Mouse (Mus musculus) hindbrain, embryonic 16.5 days (tissue): ENCODE measurements around the gene Slmap. TPM values are rescaled to one million over a fixed set of nuclear protein-coding genes. Genes with fewer than 3 reads are reported as not detected.

Source experiments
- ATAC-seq: fragments of 200-750 bp; cut with Nextera tagmentation; 2 replicates; pipeline ENCODE4 v1.8.0; 2017; ENCODE audit warnings: moderate TSS enrichment, moderate library complexity
- H3K27ac ChIP-seq: fragments of 300-500 bp; sonication (generic); 2 replicates; pipeline ENCODE4 v1.5.1; 2014; ENCODE audit warnings: low read depth, mild to moderate bottlenecking, control low read depth, low read length, moderate library complexity
- H3K27me3 ChIP-seq: fragments of 300-500 bp; sonication (generic); replicated peaks from 2 replicates; pipeline ENCODE4 v1.6.1; 2014; ENCODE audit warnings: low read length; ENCODE audit not compliant: control insufficient read depth, insufficient read depth
- H3K36me3 ChIP-seq: fragments of 300-500 bp; sonication (generic); 2 replicates; pipeline ENCODE4 v1.6.1; 2014; ENCODE audit warnings: mild to moderate bottlenecking, low read length, moderate library complexity, mixed read lengths; ENCODE audit not compliant: control insufficient read depth, insufficient read depth
- H3K4me1 ChIP-seq: fragments of 300-500 bp; sonication (generic); 2 replicates; pipeline ENCODE4 v1.6.1; 2014; ENCODE audit warnings: low read depth, low read length; ENCODE audit not compliant: control insufficient read depth, insufficient read depth
- H3K4me2 ChIP-seq: fragments of 300-500 bp; sonication (generic); 2 replicates; pipeline ENCODE4 v1.6.1; 2014; ENCODE audit warnings: mild to moderate bottlenecking, low read length, control low read depth, moderate library complexity
- H3K4me3 ChIP-seq: fragments of 300-500 bp; sonication (generic); 2 replicates; pipeline ENCODE4 v1.5.1; 2014; ENCODE audit warnings: mild to moderate bottlenecking, low read length, control low read depth, moderate library complexity
- H3K9ac ChIP-seq: fragments of 300-500 bp; sonication (generic); 2 replicates; pipeline ENCODE4 v1.6.1; 2014; ENCODE audit warnings: low read depth, mild to moderate bottlenecking, control low read depth, low read length, moderate library complexity
- H3K9me3 ChIP-seq: fragments of 300-500 bp; sonication (generic); 2 replicates; pipeline ENCODE4 v1.6.1; 2014; ENCODE audit warnings: mild to moderate bottlenecking, low read length, moderate library complexity; ENCODE audit not compliant: control insufficient read depth
- WGBS: fragments of 180-500 bp; shearing (Covaris S2); extraction: QIAGEN DNeasy Blood & Tissue Kit; methylation state at CpG from one replicate; pipeline ENCODE4 v1.1.7; 2014; 5-methylcytosine and 5-hydroxymethylcytosine counted together
- polyA plus RNA-seq: library from polyadenylated mRNA; unstranded; fragments of >200 nt; fragmentation: Nextera tagmentation; extraction: Ambion mirVana; gene quantifications from 2 replicates; pipeline ENCODE4 v1.2.1, GENCODE M21; 2015

Gene Slmap
- polyA plus RNA-seq, 1 experiment from 2014 or later = 11.4 TPM

DNA sequence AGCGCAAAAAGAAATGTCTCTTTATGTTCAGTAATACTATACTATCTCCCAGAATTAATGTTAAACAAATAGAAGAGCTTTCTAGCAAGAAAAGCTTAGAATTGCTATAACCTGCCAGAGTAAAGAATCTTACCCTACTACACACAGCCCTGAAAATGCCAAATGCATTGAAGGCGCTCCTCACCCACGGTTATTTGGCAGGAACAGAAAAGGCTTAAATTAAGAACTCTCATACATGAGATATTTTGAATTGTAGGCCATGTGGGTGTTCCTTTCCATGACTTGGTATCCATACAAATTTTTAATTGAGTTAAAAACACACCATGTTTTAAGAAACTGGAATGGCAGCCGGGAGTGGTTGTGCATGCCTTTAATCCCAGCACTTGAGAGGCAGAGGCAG is 4.5 kb upstream of the Slmap start:
- no peak overlapping the region for H3K4me3 ChIP-seq
- H3K4me2 ChIP-seq = no peak overlapping the region
- 94% methylated on average over 4 of the region's 4 CpGs for WGBS
- no peaks in the 10 kb centered on the region for H3K9me3 ChIP-seq
- no peaks in the 10 kb centered on the region for H3K27me3 ChIP-seq
- no peaks in the 10 kb centered on the region for H3K4me1 ChIP-seq
- H3K27ac ChIP-seq = no peak overlapping the region
- ATAC-seq = no peak
- H3K36me3 ChIP-seq = no peaks in the 10 kb centered on the region
- H3K9ac ChIP-seq = no peak overlapping the region

DNA sequence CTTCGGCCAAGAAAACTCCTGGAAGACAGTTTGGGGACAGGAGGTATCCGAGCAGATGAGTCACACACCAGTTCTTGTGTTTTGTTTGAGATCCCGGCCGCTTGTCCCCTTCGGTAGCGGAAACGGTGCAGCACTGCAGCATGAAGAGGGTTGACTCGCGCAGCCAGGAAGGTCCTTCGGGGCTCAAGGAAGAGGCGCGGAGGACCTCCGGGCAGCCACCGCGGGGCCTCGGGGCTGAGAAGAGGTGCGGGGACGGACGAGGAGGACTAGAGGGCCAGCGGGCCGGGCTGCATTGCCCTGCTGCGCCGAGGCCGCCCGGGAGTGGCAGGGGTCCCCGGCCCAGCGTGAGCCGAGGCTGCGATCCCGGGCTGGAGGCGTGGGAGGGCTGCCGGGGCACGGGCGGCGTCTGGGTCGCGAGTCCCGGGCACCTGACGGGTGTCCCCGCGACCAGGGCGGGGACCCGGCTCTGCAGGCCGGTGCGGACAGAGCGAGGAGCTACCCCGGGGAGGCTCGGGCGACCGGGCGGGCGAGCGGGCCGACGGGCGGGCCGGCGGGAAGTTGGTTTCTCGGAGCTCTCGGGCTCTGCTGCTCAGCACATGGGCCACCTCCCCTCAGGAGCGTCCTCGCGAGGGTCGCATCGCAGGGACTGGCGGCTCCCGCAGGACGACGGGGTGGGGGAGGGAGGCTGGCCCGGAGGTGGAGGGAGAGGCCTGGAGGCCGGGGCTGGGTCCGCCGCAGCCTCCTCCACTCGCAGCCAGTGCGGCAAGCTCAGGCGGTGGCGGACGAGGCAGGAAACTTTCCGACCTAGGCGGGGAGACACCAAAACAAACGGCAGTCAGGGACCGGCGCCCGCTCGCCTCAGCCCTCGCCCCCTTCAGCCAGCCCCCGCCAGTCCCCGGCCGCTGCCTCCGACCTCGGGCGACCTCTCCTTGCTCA is 642 bp downstream of the Slmap start:
- Histone ChIP-seq H3K36me3 (no peaks in the 10 kb centered on the region), H3K9me3 (no peaks in the 10 kb centered on the region), H3K4me2 (peak overlapping the region; percentile 89), H3K9ac (peak overlapping the region; percentile 81), H3K27me3 (no peaks in the 10 kb centered on the region), H3K4me3 (peak overlapping the region; percentile 72), H3K27ac (peak overlapping the region; percentile 93), H3K4me1 (peaks cover 27% of the 10 kb centered on the region)
- peak; percentile 81 for ATAC-seq
- under 1% methylated on average over 52 of the region's 92 CpGs for WGBS

DNA sequence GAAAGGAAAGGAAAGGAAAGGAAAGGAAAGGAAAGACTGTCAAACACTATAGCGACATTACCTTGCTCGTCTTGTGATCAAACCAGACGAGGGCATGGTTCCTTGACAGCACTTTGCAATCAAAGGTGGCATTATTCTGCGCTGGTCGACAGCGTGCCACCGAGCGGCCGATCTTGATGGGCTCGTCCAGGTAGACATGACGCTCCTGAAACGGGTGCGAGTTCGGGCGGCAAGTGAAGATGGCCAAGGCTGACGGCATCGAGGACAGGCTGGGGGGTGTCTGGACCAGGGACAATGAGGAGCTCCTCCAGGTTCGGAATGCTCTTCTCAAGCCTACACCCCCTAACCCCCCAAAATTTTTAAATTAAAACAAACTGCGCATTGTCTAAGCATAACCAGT is 1.5 kb downstream of the Slmap start:
- no peaks in the 10 kb centered on the region for H3K36me3 ChIP-seq
- WGBS = 15% methylated on average over 19 of the region's 19 CpGs
- H3K4me2 ChIP-seq = peak overlapping the region; percentile 89
- peak overlapping the region; percentile 72 for H3K4me3 ChIP-seq
- peak overlapping the region; percentile 81 for H3K9ac ChIP-seq
- H3K4me1 ChIP-seq = peaks cover 29% of the 10 kb centered on the region
- H3K9me3 ChIP-seq = no peaks in the 10 kb centered on the region
- no peak for ATAC-seq
- no peak overlapping the region for H3K27ac ChIP-seq
- H3K27me3 ChIP-seq = no peaks in the 10 kb centered on the region

DNA sequence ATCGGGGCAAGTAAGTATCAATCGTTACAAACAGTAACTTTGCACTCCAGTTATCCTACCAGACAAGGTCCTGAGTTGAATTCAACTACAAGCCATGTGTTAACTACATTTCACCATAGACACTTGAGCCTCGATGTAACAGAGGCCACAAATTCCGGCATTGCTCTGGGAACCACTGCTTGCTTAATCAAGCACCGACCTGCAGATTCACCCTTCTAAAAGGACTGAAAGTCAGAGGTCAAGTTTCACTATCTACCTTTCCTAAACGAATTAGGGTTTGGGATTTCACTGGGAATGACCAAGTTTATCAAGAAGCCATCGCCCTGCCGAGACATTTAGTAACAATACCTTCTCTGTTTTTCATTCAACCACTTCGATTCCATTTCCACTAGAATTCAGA is 2.0 kb downstream of the Slmap start:
- Histone ChIP-seq H3K9me3 (no peaks in the 10 kb centered on the region), H3K9ac (peak overlapping the region; percentile 81), H3K4me2 (peak overlapping the region; percentile 89), H3K27ac (no peak overlapping the region), H3K4me3 (peak overlapping the region; percentile 72), H3K36me3 (no peaks in the 10 kb centered on the region), H3K4me1 (peaks cover 29% of the 10 kb centered on the region), H3K27me3 (no peaks in the 10 kb centered on the region)
- ATAC-seq = no peak
- 61% methylated on average over 9 of the region's 9 CpGs for WGBS

DNA sequence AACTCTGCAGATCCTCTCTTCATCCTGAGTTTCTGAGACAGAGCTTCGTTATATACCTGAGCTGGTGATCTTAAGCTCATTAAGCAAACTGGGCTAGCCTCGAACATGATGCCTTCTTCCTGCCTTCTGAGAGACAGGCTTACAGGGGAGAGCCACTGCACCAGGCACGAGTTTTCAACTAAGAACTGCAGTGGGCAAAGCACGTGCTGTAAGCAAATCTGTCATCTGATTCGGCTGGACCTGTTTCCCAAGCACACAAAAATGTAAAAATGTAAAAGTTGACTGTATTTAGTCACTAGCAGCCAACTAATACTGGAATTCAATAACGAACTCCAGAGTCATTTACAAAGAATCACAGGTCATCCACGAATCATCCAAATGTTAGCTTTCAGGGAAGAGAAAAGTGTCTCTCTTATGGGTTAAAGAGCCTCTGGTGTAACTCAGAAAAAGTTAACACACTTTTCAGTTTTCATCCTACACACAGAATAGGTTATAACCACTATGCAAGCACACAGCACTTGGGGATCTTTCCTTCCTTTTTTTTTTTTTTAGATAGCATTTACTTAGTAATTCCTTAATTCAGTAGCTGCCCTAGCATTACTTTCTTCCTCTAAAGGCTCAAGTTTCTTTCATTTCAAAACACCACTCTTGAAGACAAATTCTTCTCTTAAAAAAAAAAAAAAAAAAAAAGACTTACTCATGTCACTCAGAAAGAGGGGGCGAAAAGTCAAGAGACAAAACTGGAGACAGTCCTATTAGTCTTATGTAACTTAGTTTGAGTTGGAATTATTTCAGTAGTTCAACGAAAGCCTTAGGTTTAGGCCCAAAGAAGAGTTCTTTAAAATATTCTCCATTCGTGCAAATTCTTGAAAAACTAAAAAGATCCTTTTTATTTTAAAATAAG is 3.1 kb downstream of the Slmap start:
- Histone ChIP-seq H3K4me3 (no peak overlapping the region), H3K27ac (no peak overlapping the region), H3K9ac (no peak overlapping the region), H3K4me2 (peak overlapping the region; percentile 37), H3K4me1 (peaks cover 29% of the 10 kb centered on the region), H3K9me3 (no peaks in the 10 kb centered on the region), H3K36me3 (no peaks in the 10 kb centered on the region), H3K27me3 (no peaks in the 10 kb centered on the region)
- 81% methylated on average over 10 of the region's 10 CpGs for WGBS
- ATAC-seq = no peak

DNA sequence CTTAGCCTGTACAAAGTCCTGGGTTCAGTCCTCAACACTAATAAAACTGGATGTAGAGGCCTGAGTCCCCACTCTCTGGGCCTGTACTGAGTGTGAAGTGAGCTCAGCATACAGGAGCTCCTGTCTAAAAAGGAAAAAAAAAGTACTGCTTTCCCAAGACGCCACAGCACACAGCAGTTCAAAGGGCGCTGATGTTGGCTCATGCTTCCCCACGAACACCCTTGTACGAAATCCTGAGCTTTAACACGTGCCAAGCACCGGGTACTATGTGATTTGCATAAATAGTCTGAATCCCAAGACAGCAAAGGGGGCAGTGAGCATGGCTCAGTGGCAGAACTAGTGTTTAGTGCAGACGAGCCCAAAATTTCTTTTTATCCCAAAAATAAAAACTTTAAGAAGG is 4.4 kb downstream of the Slmap start:
- ATAC-seq = no peak
- no peak overlapping the region for H3K27ac ChIP-seq
- no peaks in the 10 kb centered on the region for H3K9me3 ChIP-seq
- peaks cover 29% of the 10 kb centered on the region for H3K4me1 ChIP-seq
- H3K4me2 ChIP-seq = no peak overlapping the region
- no peaks in the 10 kb centered on the region for H3K36me3 ChIP-seq
- 46% methylated on average over 7 of the region's 7 CpGs for WGBS
- H3K27me3 ChIP-seq = no peaks in the 10 kb centered on the region
- H3K9ac ChIP-seq = no peak overlapping the region
- no peak overlapping the region for H3K4me3 ChIP-seq

DNA sequence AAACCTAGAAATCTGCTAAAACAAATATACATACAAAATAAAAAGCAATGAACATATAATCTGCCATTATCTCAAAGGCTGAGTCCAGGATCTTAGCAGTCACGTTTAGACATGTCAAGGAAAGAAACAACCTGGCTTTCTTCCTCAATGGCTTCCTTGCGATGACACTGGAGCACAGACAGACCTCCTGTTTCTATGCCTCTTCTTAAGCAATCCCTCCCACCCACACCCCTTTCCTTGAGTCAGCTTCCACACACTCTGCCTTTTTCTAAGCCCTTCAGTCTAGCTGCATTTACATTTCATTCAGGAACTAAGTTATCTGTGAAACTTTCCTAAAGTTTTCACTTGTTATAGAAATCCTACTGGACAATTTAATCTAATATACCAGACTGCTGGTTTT is 6.4 kb downstream of the Slmap start:
- Histone ChIP-seq H3K27me3 (no peaks in the 10 kb centered on the region), H3K4me1 (peaks cover 27% of the 10 kb centered on the region)
- 80% methylated on average over 2 of the region's 2 CpGs for WGBS

DNA sequence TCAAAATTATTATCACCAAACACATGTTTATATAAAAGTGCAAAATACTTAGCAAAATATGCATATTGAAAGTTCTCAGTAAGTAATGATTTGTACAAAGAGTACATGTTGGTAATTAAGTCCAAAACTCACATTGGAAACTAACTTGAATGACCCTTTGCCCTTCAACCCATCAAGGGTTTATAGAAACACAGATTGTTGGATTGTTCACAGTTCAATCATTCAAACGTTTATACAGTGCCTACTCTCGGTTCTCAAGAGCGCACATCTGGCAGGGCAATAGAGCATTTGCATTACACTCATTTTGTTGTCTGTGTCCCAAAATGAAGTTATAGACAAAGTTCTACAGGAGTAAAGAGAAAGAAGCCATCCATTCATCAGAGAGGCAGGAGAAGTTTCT is 8.8 kb downstream of the Slmap start:
- H3K9ac ChIP-seq = no peak overlapping the region
- H3K4me3 ChIP-seq = no peak overlapping the region
- no peaks in the 10 kb centered on the region for H3K36me3 ChIP-seq
- H3K4me2 ChIP-seq = no peak overlapping the region
- H3K27me3 ChIP-seq = no peaks in the 10 kb centered on the region
- H3K4me1 ChIP-seq = peaks cover 11% of the 10 kb centered on the region
- no peak for ATAC-seq
- H3K27ac ChIP-seq = no peak overlapping the region
- H3K9me3 ChIP-seq = no peaks in the 10 kb centered on the region
- WGBS = 37% methylated on average over 3 of the region's 3 CpGs

More for the DNA sequence above, 6.4 kb downstream of the Slmap start:
- no peak overlapping the region for H3K4me2 ChIP-seq
- ATAC-seq = no peak
- H3K36me3 ChIP-seq = no peaks in the 10 kb centered on the region
- no peak overlapping the region for H3K4me3 ChIP-seq
- no peak overlapping the region for H3K9ac ChIP-seq
- H3K27ac ChIP-seq = no peak overlapping the region
- no peaks in the 10 kb centered on the region for H3K9me3 ChIP-seq

DNA sequence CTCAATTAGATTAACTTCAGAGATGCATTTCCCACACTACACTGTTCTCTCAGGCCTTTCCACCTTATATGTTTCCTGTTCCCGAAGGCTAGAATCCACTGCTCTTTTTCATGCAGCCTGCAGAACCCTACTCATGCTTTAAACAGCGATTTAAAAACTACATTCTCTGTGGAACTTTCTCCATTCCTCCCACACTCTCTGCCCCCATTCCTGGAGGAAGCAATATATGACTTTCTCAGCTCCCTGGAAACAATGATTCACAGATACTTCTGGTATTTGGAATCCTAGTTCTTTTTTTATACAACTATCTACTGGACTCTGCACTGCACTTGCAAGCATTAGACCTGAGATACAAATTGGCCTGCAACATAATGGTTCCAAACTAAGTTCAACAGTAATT is 11.6 kb downstream of the Slmap start:
- H3K27me3 ChIP-seq = no peaks in the 10 kb centered on the region
- 84% methylated on average over 2 of the region's 2 CpGs for WGBS
- no peaks in the 10 kb centered on the region for H3K9me3 ChIP-seq
- no peaks in the 10 kb centered on the region for H3K36me3 ChIP-seq
- no peak for ATAC-seq
- no peaks in the 10 kb centered on the region for H3K4me1 ChIP-seq
- no peak overlapping the region for H3K4me2 ChIP-seq
- H3K27ac ChIP-seq = no peak overlapping the region
- no peak overlapping the region for H3K4me3 ChIP-seq
- H3K9ac ChIP-seq = no peak overlapping the region
